Mouse (Mus musculus): ENCODE measurements around the gene Stx8.

DNA sequence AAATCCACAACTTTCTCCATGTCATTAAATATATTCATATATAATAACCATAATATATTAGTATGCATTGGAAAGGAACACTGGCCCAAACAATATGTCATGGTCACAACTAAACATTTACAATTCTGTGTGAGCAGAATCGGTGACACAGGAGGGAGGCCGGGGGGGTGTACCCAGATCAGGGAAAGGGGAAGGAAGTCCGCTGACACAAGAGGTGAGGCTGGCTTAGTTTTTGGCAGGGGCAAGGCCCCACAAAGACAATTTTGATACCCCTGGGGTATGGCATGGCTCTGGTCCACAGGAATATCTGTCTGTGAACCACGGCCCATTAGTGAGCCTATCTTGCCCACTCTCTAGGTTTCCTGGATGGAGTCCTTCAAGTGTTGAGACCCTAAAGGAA, 243.5 kb downstream of the Stx8 start:
- no peak for TF ChIP-seq CTCF (IDR thresholded peaks at IDR 0.05; ENCODE audit: low read depth, low read length)
- no peak for TF ChIP-seq POLR2A (IDR thresholded peaks at IDR 0.05; ENCODE audit: extremely low read depth, insufficient read depth, low read length)
